Mouse (Mus musculus): ENCODE results near the gene Cstl1.
"Not testable (repeated sequence)": the region's sequence is repeated elsewhere in the genome, so short reads cannot be mapped to it uniquely, and the experiment has no call there.

Gene Cstl1

GRCm38 (mm10) chr2:148750058-148750457 is at the start of gene Cstl1:
Gene Cstl1 (plus strand): TSS chr2:148750358.
- in situ Hi-C loops (cut with MseI, MboI), result no loop called here

- in situ Hi-C loops (cut with MseI, MboI), result no loop called here
Observed at GRCm38 (mm10) chr2:148706409-148707201, 43.6 kb upstream of the Cstl1 start.

- in situ Hi-C loops (cut with MseI, MboI), result no loop called here
Observed at GRCm38 (mm10) chr2:148707202-148707530, 43.0 kb upstream of the Cstl1 start.

GRCm38 (mm10) chr2:148712326-148712725 is 37.8 kb upstream of the Cstl1 start:
- in situ Hi-C loops (cut with MseI, MboI), result no loop called here

GRCm38 (mm10) chr2:148717072-148717471 is 33.1 kb upstream of the Cstl1 start:
- in situ Hi-C loops (cut with MseI, MboI), result no loop called here

- in situ Hi-C loops (cut with MseI, MboI), result no loop called here
Observed at GRCm38 (mm10) chr2:148719271-148719995, 30.7 kb upstream of the Cstl1 start.

GRCm38 (mm10) chr2:148731614-148732326 is 18.4 kb upstream of the Cstl1 start:
- in situ Hi-C loops (cut with MseI, MboI), result no loop called here

GRCm38 (mm10) chr2:148732327-148733000 is 17.7 kb upstream of the Cstl1 start, which contains the start of gene Napb:
Gene Napb (minus strand): TSS chr2:148732467.
- in situ Hi-C loops (cut with MseI, MboI), result no loop called here

GRCm38 (mm10) chr2:148743001-148743400 is 7.2 kb upstream of the Cstl1 start:
- in situ Hi-C loops (cut with MseI, MboI), result no loop called here

- in situ Hi-C loops (cut with MseI, MboI), result no loop called here
Observed at GRCm38 (mm10) chr2:148743846-148744407, 6.2 kb upstream of the Cstl1 start.

GRCm38 (mm10) chr2:148751893-148752813 is 2.0 kb downstream of the Cstl1 start:
- in situ Hi-C loops (cut with MseI, MboI), result no loop called here

- in situ Hi-C loops (cut with MseI, MboI), result no loop called here
Observed at GRCm38 (mm10) chr2:148754310-148754846, 4.2 kb downstream of the Cstl1 start.

GRCm38 (mm10) chr2:148763648-148764388 is 13.7 kb downstream of the Cstl1 start:
- in situ Hi-C loops (cut with MseI, MboI), result no loop called here

- in situ Hi-C loops (cut with MseI, MboI), result not testable (repeated sequence)
Observed at GRCm38 (mm10) chr2:148771397-148771796, 21.2 kb downstream of the Cstl1 start, which contains the start of gene Cst11. Gene Cst11 (minus strand): TSS chr2:148771497.

- in situ Hi-C loops (cut with MseI, MboI), result no loop called here
Observed at GRCm38 (mm10) chr2:148781709-148782108, 31.6 kb downstream of the Cstl1 start, which contains the start of gene 8030411F24Rik. Gene 8030411F24Rik (plus strand): TSS chr2:148782009.

- in situ Hi-C loops (cut with MseI, MboI), result no loop called here
Observed at GRCm38 (mm10) chr2:148789142-148789541, 39.0 kb downstream of the Cstl1 start, which contains the start of gene Cst12. Gene Cst12 (plus strand): TSS chr2:148789361.

- in situ Hi-C loops (cut with MseI, MboI), result no loop called here
Observed at GRCm38 (mm10) chr2:148798485-148798884, 48.3 kb downstream of the Cstl1 start, which contains the start of gene Cst8. Gene Cst8 (plus strand): TSS chr2:148798785.

- in situ Hi-C loops (cut with MseI, MboI), result no loop called here
Observed at GRCm38 (mm10) chr2:148801491-148801921, 51.3 kb downstream of the Cstl1 start.
